Mouse (Mus musculus): ENCODE measurements around the gene Nlrp9c. TPM values are rescaled to one million over a fixed set of nuclear protein-coding genes. Genes with fewer than 3 reads are reported as not detected.
"Not testable (repeated sequence)": the region's sequence is repeated elsewhere in the genome, so short reads cannot be mapped to it uniquely, and the experiment has no call there.

Nlrp9c gene
- polyA plus RNA-seq, 1 experiment from 2014 or later, result not detected

DNA sequence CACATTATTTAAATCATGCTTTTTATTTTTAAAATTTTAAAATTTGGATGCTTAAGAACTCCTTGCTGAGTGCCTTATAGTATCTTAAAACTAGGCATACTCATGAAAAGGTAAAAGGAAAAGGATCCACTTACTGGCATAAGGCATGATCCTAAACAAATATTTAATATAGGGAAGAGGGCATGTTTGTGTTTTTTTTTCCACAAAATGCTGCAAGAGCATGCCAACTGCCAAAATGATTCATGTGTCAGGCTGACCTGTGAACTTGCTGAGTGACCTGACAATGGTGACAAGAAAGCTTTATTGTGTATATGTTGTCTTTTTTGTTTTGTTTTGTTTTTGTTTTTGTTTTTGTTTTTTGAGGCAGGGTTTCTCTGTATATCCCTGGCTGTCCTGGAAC lies 53.3 kb downstream of the Nlrp9c start:
- not testable (repeated sequence) for H3K4me2 ChIP-seq (replicated peaks; ENCODE audit: low read depth, low read length); H3K4me1 ChIP-seq (ENCODE audit: control insufficient read depth, insufficient read depth, low read length); H3K36me3 ChIP-seq (ENCODE audit: control insufficient read depth, insufficient read depth, low read length); H3K27me3 ChIP-seq (ENCODE audit: control insufficient read depth, insufficient read depth, low read length); H3K9me3 ChIP-seq (ENCODE audit: control insufficient read depth, low read length); H3K4me3 ChIP-seq (ENCODE audit: low read length); ATAC-seq (ENCODE audit: low FRiP score, low TSS enrichment); H3K27ac ChIP-seq (ENCODE audit: low read depth, low read length); H3K9ac ChIP-seq (ENCODE audit: low read depth, low read length)

GRCm38 (mm10) chr7:26320361-26320760 lies 83.1 kb downstream of the Nlrp9c start:
- not testable (repeated sequence) for H3K4me1 ChIP-seq (ENCODE audit: control insufficient read depth, insufficient read depth, low read length); H3K4me2 ChIP-seq (replicated peaks; ENCODE audit: low read depth, low read length); H3K27me3 ChIP-seq (ENCODE audit: control insufficient read depth, insufficient read depth, low read length); ATAC-seq (ENCODE audit: low FRiP score, low TSS enrichment); H3K9ac ChIP-seq (ENCODE audit: low read depth, low read length); H3K4me3 ChIP-seq (ENCODE audit: low read length); H3K27ac ChIP-seq (ENCODE audit: low read depth, low read length); H3K36me3 ChIP-seq (ENCODE audit: control insufficient read depth, insufficient read depth, low read length); H3K9me3 ChIP-seq (ENCODE audit: control insufficient read depth, low read length)
- WGBS, result 71% methylated on average over 3 of the region's 3 CpGs

DNA sequence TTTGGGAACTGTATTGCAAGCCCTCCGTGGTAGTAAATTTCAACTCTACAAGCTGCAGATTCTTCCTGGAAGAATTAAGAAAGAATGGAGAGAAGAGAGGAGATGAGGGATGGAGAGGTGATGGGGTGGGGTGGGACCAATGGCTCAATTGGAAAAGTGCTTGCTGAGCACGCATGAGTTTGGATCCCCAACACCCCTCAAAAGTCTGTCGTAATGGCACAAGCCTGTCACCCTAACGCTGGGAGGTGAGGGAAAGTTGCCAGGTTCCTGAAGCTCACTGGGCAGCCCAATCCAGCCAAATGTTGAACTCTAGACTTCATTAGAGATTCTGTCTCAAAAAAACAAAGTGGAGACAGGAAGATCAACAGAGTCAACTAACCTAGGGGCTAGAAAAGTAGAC lies 87.7 kb downstream of the Nlrp9c start:
- not testable (repeated sequence) for H3K36me3 ChIP-seq (ENCODE audit: control insufficient read depth, insufficient read depth, low read length); ATAC-seq (ENCODE audit: low FRiP score, low TSS enrichment); H3K4me2 ChIP-seq (replicated peaks; ENCODE audit: low read depth, low read length); H3K27me3 ChIP-seq (ENCODE audit: control insufficient read depth, insufficient read depth, low read length); H3K4me1 ChIP-seq (ENCODE audit: control insufficient read depth, insufficient read depth, low read length); H3K9me3 ChIP-seq (ENCODE audit: control insufficient read depth, low read length); H3K27ac ChIP-seq (ENCODE audit: low read depth, low read length); H3K9ac ChIP-seq (ENCODE audit: low read depth, low read length); H3K4me3 ChIP-seq (ENCODE audit: low read length)
- 85% methylated on average over 4 of the region's 4 CpGs for WGBS

- H3K36me3 ChIP-seq (ENCODE audit: control insufficient read depth, insufficient read depth, low read length); H3K9ac ChIP-seq (ENCODE audit: low read depth, low read length); H3K4me3 ChIP-seq (ENCODE audit: low read length); H3K27ac ChIP-seq (ENCODE audit: low read depth, low read length); H3K4me2 ChIP-seq (replicated peaks; ENCODE audit: low read depth, low read length); H3K27me3 ChIP-seq (ENCODE audit: control insufficient read depth, insufficient read depth, low read length); H3K4me1 ChIP-seq (ENCODE audit: control insufficient read depth, insufficient read depth, low read length); ATAC-seq (ENCODE audit: low FRiP score, low TSS enrichment); H3K9me3 ChIP-seq (ENCODE audit: control insufficient read depth, low read length): not testable (repeated sequence)
- 91% methylated on average over 2 of the region's 2 CpGs for WGBS
These were observed 88.3 kb downstream of the Nlrp9c start for GRCm38 (mm10) chr7:26315194-26315593.

DNA sequence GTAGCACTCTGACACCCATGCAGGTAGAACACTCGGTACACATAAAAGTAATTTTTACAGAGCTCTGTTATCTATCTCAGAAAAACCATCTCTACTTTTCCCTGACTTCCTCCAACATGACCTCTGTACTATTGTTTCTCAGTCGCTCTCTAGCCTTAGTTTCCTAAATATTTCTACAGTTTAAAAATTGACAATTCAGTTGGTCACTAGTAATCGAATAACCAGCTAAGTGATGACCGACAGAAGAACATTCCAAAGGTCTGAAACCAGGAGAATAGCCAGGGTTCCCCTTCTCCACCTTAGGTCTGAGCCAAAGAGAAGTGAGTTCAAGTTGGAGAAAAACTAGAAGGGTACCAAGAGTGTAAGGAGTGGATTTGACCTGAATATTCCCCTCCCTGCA lies 91.7 kb downstream of the Nlrp9c start:
- H3K4me1 ChIP-seq (ENCODE audit: control insufficient read depth, insufficient read depth, low read length); ATAC-seq (ENCODE audit: low FRiP score, low TSS enrichment); H3K4me3 ChIP-seq (ENCODE audit: low read length); H3K9me3 ChIP-seq (ENCODE audit: control insufficient read depth, low read length); H3K36me3 ChIP-seq (ENCODE audit: control insufficient read depth, insufficient read depth, low read length); H3K27ac ChIP-seq (ENCODE audit: low read depth, low read length); H3K9ac ChIP-seq (ENCODE audit: low read depth, low read length); H3K27me3 ChIP-seq (ENCODE audit: control insufficient read depth, insufficient read depth, low read length); H3K4me2 ChIP-seq (replicated peaks; ENCODE audit: low read depth, low read length): not testable (repeated sequence)
- WGBS, result 91% methylated on average over 4 of the region's 4 CpGs

DNA sequence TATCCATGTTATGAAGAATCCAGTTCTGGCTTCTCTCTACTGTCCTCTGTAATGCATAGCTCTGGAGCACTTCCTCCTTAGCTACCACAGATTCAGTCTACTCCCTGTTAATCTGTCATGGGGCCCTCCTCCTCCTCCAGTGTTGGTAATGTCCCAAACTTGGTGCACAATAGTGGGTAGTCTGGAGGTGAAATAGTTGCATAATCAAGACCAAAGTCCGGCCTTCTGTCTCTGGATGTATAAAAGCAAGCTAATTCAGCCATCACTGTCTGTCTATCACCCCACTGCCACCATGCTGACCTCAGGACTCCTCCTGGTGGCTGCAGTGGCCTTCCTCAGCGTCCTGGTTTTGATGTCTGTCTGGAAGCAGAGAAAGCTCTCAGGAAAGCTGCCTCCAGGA lies 96.6 kb downstream of the Nlrp9c start, which contains the start of gene Cyp2a4:
TSS of gene Cyp2a4 (plus strand) at position 244 of the 400 bp plus-strand sequence.
- not testable (repeated sequence) for H3K27me3 ChIP-seq (ENCODE audit: control insufficient read depth, insufficient read depth, low read length); ATAC-seq (ENCODE audit: low FRiP score, low TSS enrichment)
- WGBS, result 68% methylated on average over 2 of the region's 2 CpGs

GRCm38 (mm10) chr7:26303429-26304166 lies 99.9 kb downstream of the Nlrp9c start:
- WGBS, result 83% methylated on average over 8 of the region's 8 CpGs

More for the DNA sequence above, 96.6 kb downstream of the Nlrp9c start, which contains the start of gene Cyp2a4:
- H3K4me3 ChIP-seq (ENCODE audit: low read length); H3K9ac ChIP-seq (ENCODE audit: low read depth, low read length); H3K36me3 ChIP-seq (ENCODE audit: control insufficient read depth, insufficient read depth, low read length); H3K4me1 ChIP-seq (ENCODE audit: control insufficient read depth, insufficient read depth, low read length); H3K4me2 ChIP-seq (replicated peaks; ENCODE audit: low read depth, low read length); H3K27ac ChIP-seq (ENCODE audit: low read depth, low read length); H3K9me3 ChIP-seq (ENCODE audit: control insufficient read depth, low read length): not testable (repeated sequence)

More at GRCm38 (mm10) chr7:26303429-26304166, 99.9 kb downstream of the Nlrp9c start:
- not testable (repeated sequence) for H3K27me3 ChIP-seq (ENCODE audit: control insufficient read depth, insufficient read depth, low read length); H3K9ac ChIP-seq (ENCODE audit: low read depth, low read length); H3K27ac ChIP-seq (ENCODE audit: low read depth, low read length); H3K36me3 ChIP-seq (ENCODE audit: control insufficient read depth, insufficient read depth, low read length); ATAC-seq (ENCODE audit: low FRiP score, low TSS enrichment); H3K4me1 ChIP-seq (ENCODE audit: control insufficient read depth, insufficient read depth, low read length); H3K9me3 ChIP-seq (ENCODE audit: control insufficient read depth, low read length); H3K4me2 ChIP-seq (replicated peaks; ENCODE audit: low read depth, low read length); H3K4me3 ChIP-seq (ENCODE audit: low read length)

Other genes with a start within 250 kb of the Nlrp9c start
- gene Cyp2b9, start 230.3 kb downstream of the Nlrp9c start, polyA plus RNA-seq (2014; fragmentation: Nextera tagmentation; extraction: Ambion mirVana), result not detected in 2 replicates
- gene Vmn1r184, start 143.4 kb downstream of the Nlrp9c start, polyA plus RNA-seq (2014; fragmentation: Nextera tagmentation; extraction: Ambion mirVana), result not detected in 2 replicates
- gene Cyp2a4, start 96.5 kb downstream of the Nlrp9c start, polyA plus RNA-seq (2014; fragmentation: Nextera tagmentation; extraction: Ambion mirVana), result not detected in 2 replicates
- gene Nlrp4a, start 31.4 kb upstream of the Nlrp9c start, polyA plus RNA-seq (2014; fragmentation: Nextera tagmentation; extraction: Ambion mirVana), result not detected in 2 replicates
- gene Nlrp9a, start 131.3 kb upstream of the Nlrp9c start, polyA plus RNA-seq (2014; fragmentation: Nextera tagmentation; extraction: Ambion mirVana), result not detected in 2 replicates
- not detected in 2 replicates for gene Vmn1r185, start 214.8 kb upstream of the Nlrp9c start, polyA plus RNA-seq (2014; fragmentation: Nextera tagmentation; extraction: Ambion mirVana)

All from kidney, embryonic 14.5 days (tissue).